Mouse (Mus musculus): Measurements from ENCODE around the gene Chmp2a. TPM values are rescaled to one million over a fixed set of nuclear protein-coding genes. Genes with fewer than 3 reads are reported as not detected.

The Chmp2a gene
- polyA plus RNA-seq (2014; fragmentation: Illumina TruSeq; extraction: RNeasy Lipid Tissue Mini Kit (QIAGEN cat#74804); ENCODE audit: low read depth, low replicate concordance): 95.3 TPM

DNA sequence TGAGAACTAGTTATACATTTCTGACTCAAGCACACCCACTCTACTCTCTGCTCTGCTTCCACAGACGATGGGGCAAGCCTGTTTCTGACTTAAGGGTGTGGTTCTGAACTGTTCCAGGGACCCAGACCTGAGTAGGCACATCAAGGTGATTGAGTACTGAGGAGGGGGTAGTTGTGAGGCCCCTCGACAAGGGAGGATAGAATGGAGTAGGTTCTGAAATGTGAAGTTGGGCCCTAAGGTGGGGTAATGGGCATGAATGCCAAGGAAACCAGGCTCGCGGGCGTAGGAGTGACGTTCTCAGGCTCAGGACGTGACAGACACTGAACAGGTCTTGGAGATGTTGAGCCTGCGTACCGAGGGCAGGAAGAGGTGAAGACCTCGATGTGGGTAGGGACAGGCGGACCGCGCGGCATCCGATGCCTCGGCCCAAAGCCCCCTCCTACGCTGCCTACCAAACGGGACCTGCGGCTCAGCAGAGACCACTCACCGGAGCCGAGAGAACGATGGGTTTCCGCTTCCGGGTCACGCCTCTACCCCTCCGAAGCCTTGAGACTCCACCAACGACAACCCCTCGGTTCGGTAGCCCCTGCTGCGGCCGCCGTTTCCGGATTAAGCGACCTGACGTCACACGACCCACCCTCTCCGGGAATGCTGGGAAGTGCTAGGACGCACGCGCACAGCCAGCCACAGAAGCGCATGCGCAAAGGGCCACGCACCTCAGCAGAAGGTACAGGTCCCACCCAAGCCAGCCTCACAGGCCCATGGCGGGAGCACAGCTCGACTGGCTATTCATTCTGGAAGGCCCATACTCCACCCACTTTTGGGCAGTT, at the start of gene Chmp2a:
Gene Chmp2a (minus strand): TSS at position 660 of the 830 bp plus-strand sequence.

DNA sequence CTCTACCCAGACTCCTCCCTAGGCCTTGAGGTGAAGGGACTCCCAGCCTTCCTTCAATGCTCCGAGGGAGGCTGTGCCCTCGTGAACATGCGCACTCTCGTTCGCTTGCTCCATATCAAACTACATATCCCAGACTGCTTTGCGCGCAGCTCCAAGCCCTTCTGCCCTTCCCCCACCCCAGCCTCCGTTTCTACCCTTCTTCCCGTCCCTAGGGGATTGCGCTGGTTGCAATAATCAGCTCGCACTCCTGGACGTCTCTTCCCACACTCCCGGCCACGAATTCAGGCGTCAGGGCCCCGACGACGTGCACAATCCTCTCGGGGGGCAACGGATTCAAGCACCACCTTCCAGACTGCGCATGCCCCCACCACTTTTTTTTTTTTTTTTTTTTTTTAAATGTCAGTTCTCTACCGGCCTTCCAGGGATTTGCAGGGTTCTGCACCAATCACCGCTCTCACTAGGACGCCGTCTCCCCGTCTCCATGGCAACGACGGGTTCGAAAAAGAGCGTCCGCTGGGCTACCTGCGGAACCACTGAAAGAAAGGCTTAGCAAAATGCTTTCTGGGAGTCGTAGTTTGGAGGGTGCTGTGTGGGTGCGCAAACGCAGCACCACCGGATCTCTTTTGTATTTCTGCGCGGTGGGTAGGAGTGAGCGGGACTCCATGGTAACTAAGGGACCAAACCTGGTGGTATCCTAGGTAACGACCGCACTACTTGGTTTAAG, 19.8 kb upstream of the Chmp2a start, which contains the start of gene Mzf1:
Gene Mzf1 (minus strand): TSS at position 478 of the 724 bp plus-strand sequence.

DNA sequence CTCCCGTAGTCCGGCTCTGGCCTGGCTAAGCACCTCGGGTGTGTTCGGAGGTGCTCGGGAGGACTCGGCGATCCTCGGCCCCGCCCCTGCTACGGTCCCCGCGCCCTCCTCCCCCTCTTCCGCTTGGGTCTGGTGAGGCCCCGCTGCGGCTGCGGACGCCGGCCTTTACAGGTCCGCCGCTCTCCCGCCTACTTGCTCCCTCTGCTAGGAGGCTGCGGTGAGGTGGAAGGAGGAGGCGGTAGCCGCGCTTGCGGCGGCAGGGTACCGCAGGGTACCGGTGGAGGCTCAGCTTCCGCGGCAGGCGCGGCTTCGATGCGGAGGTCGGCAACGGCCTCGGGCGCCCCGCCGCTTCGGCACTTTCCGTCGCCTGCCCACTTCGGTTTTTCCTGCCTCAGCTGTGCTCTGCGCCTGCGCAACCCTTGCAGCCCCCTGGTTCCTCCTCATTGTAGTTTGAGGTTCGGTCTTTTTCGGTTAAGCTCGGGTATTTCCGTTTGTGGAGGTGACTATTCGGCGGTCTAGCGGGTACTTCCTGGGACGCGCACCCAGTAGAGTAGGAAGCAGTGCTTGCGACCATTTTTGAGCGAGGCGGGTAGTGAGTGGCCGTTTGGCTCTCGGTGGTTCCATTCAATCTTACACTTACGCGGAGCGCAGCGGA, 3.4 kb upstream of the Chmp2a start, which contains the start of gene Ube2m:
Gene Ube2m (minus strand): TSS at position 375 of the 655 bp plus-strand sequence.

DNA sequence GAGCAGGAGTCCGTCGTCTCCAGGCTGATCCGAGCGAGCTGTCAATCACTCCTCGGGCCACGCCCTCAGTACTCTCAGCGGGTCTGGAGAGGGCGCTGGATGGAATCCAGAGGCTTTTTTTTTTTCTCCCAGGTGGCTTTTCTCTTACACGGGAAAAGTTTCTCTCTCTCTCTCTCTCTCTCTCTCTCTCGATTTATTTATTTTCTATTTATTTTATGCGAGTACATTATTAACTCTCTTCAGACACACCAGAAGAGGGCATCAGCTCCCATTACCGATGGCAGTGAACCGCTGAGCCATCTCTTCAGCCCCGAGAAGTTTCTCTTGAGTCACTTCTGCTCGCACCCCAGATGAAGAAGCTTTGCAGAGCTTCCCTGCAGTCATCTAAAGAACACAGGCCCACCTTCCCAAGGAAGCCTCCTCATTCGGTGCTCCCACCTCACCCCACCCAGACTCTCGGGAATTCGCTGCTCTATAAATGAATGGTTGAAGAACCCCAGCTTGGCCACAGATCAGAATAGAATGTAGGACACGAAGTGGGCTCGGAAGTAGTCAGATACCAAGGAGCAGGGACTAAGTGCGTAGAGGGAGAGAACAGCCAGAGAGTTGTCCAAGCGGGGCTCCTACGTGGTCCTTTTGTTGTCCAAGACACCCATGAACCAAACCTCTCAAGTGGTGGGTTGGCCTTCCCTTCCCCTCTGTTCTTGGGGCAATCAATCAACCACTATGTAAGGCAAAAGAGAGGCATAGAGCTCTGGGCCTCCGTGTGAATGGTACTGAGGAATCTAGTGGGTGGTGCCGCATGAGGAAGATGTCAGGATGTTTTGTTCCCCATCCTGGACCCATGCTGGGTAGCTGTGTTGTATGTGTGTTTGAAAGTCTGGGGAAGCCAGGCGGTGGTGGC, 24.4 kb downstream of the Chmp2a start, which contains the start of gene Zbtb45:
Gene Zbtb45 (minus strand): TSS at position 30 of the 904 bp plus-strand sequence.

DNA sequence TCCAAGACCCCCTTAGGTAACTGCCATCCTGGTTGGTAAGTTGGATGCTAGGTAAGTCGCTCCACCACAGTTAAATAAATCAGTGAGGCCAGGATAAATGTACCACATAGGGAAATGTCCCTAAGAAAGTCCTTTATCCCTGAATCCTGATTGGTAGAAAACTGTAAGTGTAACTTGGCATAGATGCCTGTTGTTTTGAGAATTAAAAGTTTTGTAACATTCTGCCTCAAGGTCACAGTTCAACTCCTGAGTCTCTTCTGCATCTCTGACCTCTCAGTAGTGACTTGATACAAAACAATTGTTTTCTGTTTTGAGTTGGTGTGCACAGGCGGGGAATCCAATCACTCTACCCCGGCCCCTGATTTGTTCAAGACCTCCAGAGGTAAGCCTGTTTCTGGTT, 35.8 kb downstream of the Chmp2a start, which contains the start of gene Trim28:
Gene Trim28 (plus strand): TSS at position 264 of the 400 bp plus-strand sequence.

DNA sequence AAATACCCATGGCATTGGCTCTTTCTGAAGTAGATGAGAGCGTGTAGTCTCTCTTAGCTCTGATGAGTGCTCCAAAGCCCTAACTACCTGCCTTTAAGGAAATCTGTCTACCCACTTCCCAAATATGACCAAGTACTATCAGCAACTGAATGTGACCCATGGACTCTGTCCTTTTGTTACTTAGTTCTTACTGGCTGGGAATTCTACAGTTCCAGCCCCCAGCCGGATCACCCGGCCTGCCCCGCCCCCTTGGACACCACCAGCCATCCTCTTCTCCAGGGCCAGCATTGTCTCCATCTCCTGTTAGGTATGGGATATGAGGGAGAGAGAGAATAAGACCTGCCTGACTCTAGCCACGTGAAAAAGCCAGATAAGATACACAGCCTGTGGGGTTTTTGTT, 36.6 kb downstream of the Chmp2a start, which contains the start of gene Slc27a5:
Gene Slc27a5 (minus strand): TSS at position 140 of the 400 bp plus-strand sequence.

Other genes with a start within 250 kb of the Chmp2a start
- gene Zscan18, start 231.2 kb downstream of the Chmp2a start, polyA plus RNA-seq (2014; fragmentation: Illumina TruSeq; extraction: RNeasy Lipid Tissue Mini Kit (QIAGEN cat#74804); ENCODE audit: low read depth, low replicate concordance): 0.85 TPM
- 30.5 TPM for gene Zfp329, start 215.9 kb downstream of the Chmp2a start, polyA plus RNA-seq (2014; fragmentation: Illumina TruSeq; extraction: RNeasy Lipid Tissue Mini Kit (QIAGEN cat#74804); ENCODE audit: low read depth, low replicate concordance)
- gene Zfp110, start 200.0 kb downstream of the Chmp2a start, polyA plus RNA-seq (2014; fragmentation: Illumina TruSeq; extraction: RNeasy Lipid Tissue Mini Kit (QIAGEN cat#74804); ENCODE audit: low read depth, low replicate concordance): 39.9 TPM
- 3.1 TPM for gene Zfp128, start 153.6 kb downstream of the Chmp2a start, polyA plus RNA-seq (2014; fragmentation: Illumina TruSeq; extraction: RNeasy Lipid Tissue Mini Kit (QIAGEN cat#74804); ENCODE audit: low read depth, low replicate concordance)
- gene Zscan22, start 137.0 kb downstream of the Chmp2a start, polyA plus RNA-seq (2014; fragmentation: Illumina TruSeq; extraction: RNeasy Lipid Tissue Mini Kit (QIAGEN cat#74804); ENCODE audit: low read depth, low replicate concordance): 4.5 TPM
- 29.4 TPM for gene Rps5, start 112.5 kb downstream of the Chmp2a start, polyA plus RNA-seq (2014; fragmentation: Illumina TruSeq; extraction: RNeasy Lipid Tissue Mini Kit (QIAGEN cat#74804); ENCODE audit: low read depth, low replicate concordance)
- gene Rnf225, start 107.4 kb downstream of the Chmp2a start, polyA plus RNA-seq (2014; fragmentation: Illumina TruSeq; extraction: RNeasy Lipid Tissue Mini Kit (QIAGEN cat#74804); ENCODE audit: low read depth, low replicate concordance): 0.35 TPM
- gene Zfp324, start 69.0 kb downstream of the Chmp2a start, polyA plus RNA-seq (2014; fragmentation: Illumina TruSeq; extraction: RNeasy Lipid Tissue Mini Kit (QIAGEN cat#74804); ENCODE audit: low read depth, low replicate concordance): 2.2 TPM
- gene Zfp446, start 57.0 kb downstream of the Chmp2a start, polyA plus RNA-seq (2014; fragmentation: Illumina TruSeq; extraction: RNeasy Lipid Tissue Mini Kit (QIAGEN cat#74804); ENCODE audit: low read depth, low replicate concordance): 2.7 TPM
- gene Slc27a5, start 36.6 kb downstream of the Chmp2a start, polyA plus RNA-seq (2014; fragmentation: Illumina TruSeq; extraction: RNeasy Lipid Tissue Mini Kit (QIAGEN cat#74804); ENCODE audit: low read depth, low replicate concordance): not detected
- 16.1 TPM for gene Trim28, start 35.7 kb downstream of the Chmp2a start, polyA plus RNA-seq (2014; fragmentation: Illumina TruSeq; extraction: RNeasy Lipid Tissue Mini Kit (QIAGEN cat#74804); ENCODE audit: low read depth, low replicate concordance)
- 0.54 TPM for gene Zbtb45, start 24.8 kb downstream of the Chmp2a start, polyA plus RNA-seq (2014; fragmentation: Illumina TruSeq; extraction: RNeasy Lipid Tissue Mini Kit (QIAGEN cat#74804); ENCODE audit: low read depth, low replicate concordance)
- gene Ube2m, start 3.5 kb upstream of the Chmp2a start, polyA plus RNA-seq (2014; fragmentation: Illumina TruSeq; extraction: RNeasy Lipid Tissue Mini Kit (QIAGEN cat#74804); ENCODE audit: low read depth, low replicate concordance): 41.1 TPM
- gene Mzf1, start 20.0 kb upstream of the Chmp2a start, polyA plus RNA-seq (2014; fragmentation: Illumina TruSeq; extraction: RNeasy Lipid Tissue Mini Kit (QIAGEN cat#74804); ENCODE audit: low read depth, low replicate concordance): 0.79 TPM
- gene Vmn1r85, start 60.4 kb upstream of the Chmp2a start, polyA plus RNA-seq (2014; fragmentation: Illumina TruSeq; extraction: RNeasy Lipid Tissue Mini Kit (QIAGEN cat#74804); ENCODE audit: low read depth, low replicate concordance): not detected
- gene Vmn1r86, start 85.1 kb upstream of the Chmp2a start, polyA plus RNA-seq (2014; fragmentation: Illumina TruSeq; extraction: RNeasy Lipid Tissue Mini Kit (QIAGEN cat#74804); ENCODE audit: low read depth, low replicate concordance): not detected
- gene Vmn1r87, start 105.3 kb upstream of the Chmp2a start, polyA plus RNA-seq (2014; fragmentation: Illumina TruSeq; extraction: RNeasy Lipid Tissue Mini Kit (QIAGEN cat#74804); ENCODE audit: low read depth, low replicate concordance): not detected
- not detected for gene Vmn1r88, start 124.8 kb upstream of the Chmp2a start, polyA plus RNA-seq (2014; fragmentation: Illumina TruSeq; extraction: RNeasy Lipid Tissue Mini Kit (QIAGEN cat#74804); ENCODE audit: low read depth, low replicate concordance)
- not detected for gene Vmn1r89, start 178.2 kb upstream of the Chmp2a start, polyA plus RNA-seq (2014; fragmentation: Illumina TruSeq; extraction: RNeasy Lipid Tissue Mini Kit (QIAGEN cat#74804); ENCODE audit: low read depth, low replicate concordance)
- 10.1 TPM for gene Lig1, start 242.5 kb upstream of the Chmp2a start, polyA plus RNA-seq (2014; fragmentation: Illumina TruSeq; extraction: RNeasy Lipid Tissue Mini Kit (QIAGEN cat#74804); ENCODE audit: low read depth, low replicate concordance)
- 8.3 TPM for gene Zswim9, start 243.9 kb upstream of the Chmp2a start, polyA plus RNA-seq (2014; fragmentation: Illumina TruSeq; extraction: RNeasy Lipid Tissue Mini Kit (QIAGEN cat#74804); ENCODE audit: low read depth, low replicate concordance)

All from sigmoid colon, adult 10 weeks (tissue).